Mouse (Mus musculus) kidney, embryonic 16.5 days (tissue): ENCODE measurements at regions not wholly inside any gene's neighbourhood (a gene's known extent, or its start where the extent isn't known, plus 50 kb on each side); places are given as distances from the start of the nearest gene placed in this dataset.

Source experiments
- ATAC-seq: fragments of 200-750 bp; cut with Nextera tagmentation; 2 replicates; pipeline ENCODE4 v1.8.0; 2017; ENCODE audit warnings: moderate TSS enrichment; ENCODE audit not compliant: low FRiP score, low TSS enrichment
- H3K27ac ChIP-seq: fragments of 300-500 bp; sonication (generic); 2 replicates; pipeline ENCODE4 v1.5.1; 2014; ENCODE audit warnings: low read length
- H3K27me3 ChIP-seq: fragments of 300-500 bp; sonication (generic); 2 replicates; pipeline ENCODE4 v1.6.1; 2014; ENCODE audit warnings: low read length, control low read depth, mixed read lengths; ENCODE audit not compliant: insufficient read depth
- H3K36me3 ChIP-seq: fragments of 300-500 bp; sonication (generic); 2 replicates; pipeline ENCODE4 v1.6.1; 2014; ENCODE audit warnings: low read length, control low read depth, mixed read lengths; ENCODE audit not compliant: insufficient read depth
- H3K4me1 ChIP-seq: fragments of 300-500 bp; sonication (generic); 2 replicates; pipeline ENCODE4 v1.6.1; 2014; ENCODE audit warnings: low read length, control low read depth, mixed read lengths; ENCODE audit not compliant: insufficient read depth
- H3K4me2 ChIP-seq: fragments of 300-500 bp; sonication (generic); replicated peaks from 2 replicates; pipeline ENCODE4 v1.6.1; 2014; ENCODE audit warnings: low read depth, low read length
- H3K4me3 ChIP-seq: fragments of 300-500 bp; sonication (generic); 2 replicates; pipeline ENCODE4 v1.5.1; 2014; ENCODE audit warnings: mild to moderate bottlenecking, low read length
- H3K9ac ChIP-seq: fragments of 300-500 bp; sonication (generic); replicated peaks from 2 replicates; pipeline ENCODE4 v1.6.1; 2014; ENCODE audit warnings: low read length
- H3K9me3 ChIP-seq: fragments of 300-500 bp; sonication (generic); 2 replicates; pipeline ENCODE4 v1.6.1; 2016; ENCODE audit warnings: low read length, control low read depth
- WGBS: fragments of 180-500 bp; shearing (Covaris S2); extraction: QIAGEN DNeasy Blood & Tissue Kit; methylation state at CpG from one replicate; pipeline ENCODE4 v1.1.7; 2014; 5-methylcytosine and 5-hydroxymethylcytosine counted together

GRCm38 (mm10) chr1:50622870-50623607, 277.4 kb upstream of the Tmeff2 start:
- Histone ChIP-seq H3K4me1 (no peaks in the 10 kb centered on the region), H3K27me3 (no peaks in the 10 kb centered on the region), H3K9ac (no peak overlapping the region), H3K4me2 (no peak overlapping the region), H3K4me3 (no peak overlapping the region), H3K36me3 (no peaks in the 10 kb centered on the region), H3K27ac (no peak overlapping the region), H3K9me3 (no peaks in the 10 kb centered on the region)
- ATAC-seq = no peak
- WGBS = 72% methylated on average over 5 of the region's 5 CpGs

DNA sequence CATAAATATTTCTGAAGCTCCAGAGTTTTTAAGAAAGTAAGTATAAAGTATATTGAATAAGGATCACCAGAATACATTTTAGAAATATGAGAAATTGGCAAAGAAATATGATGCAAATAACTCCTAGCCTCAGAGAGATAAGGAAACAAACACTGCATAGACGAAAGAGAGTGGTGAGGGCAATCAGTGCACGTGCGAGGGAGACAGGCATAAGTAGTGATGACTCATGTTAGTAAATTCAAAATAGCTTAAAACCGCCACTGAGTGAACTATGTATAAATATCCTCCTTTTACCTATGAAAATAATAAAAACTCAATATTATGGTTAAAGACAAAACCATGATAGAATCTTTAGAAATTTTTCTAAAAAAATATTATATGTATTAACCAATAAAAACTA, 271.4 kb upstream of the Tmeff2 start:
- H3K9ac ChIP-seq = no peak overlapping the region
- H3K4me1 ChIP-seq = no peaks in the 10 kb centered on the region
- no peak overlapping the region for H3K4me3 ChIP-seq
- no peaks in the 10 kb centered on the region for H3K36me3 ChIP-seq
- WGBS = 82% methylated on average over 4 of the region's 4 CpGs
- no peaks in the 10 kb centered on the region for H3K9me3 ChIP-seq
- no peaks in the 10 kb centered on the region for H3K27me3 ChIP-seq
- ATAC-seq = no peak
- H3K4me2 ChIP-seq = no peak overlapping the region
- no peak overlapping the region for H3K27ac ChIP-seq

GRCm38 (mm10) chr1:50629473-50630071, 270.9 kb upstream of the Tmeff2 start:
- ATAC-seq = no peak
- Histone ChIP-seq H3K36me3 (no peaks in the 10 kb centered on the region), H3K9me3 (no peaks in the 10 kb centered on the region), H3K27me3 (no peaks in the 10 kb centered on the region), H3K4me1 (no peaks in the 10 kb centered on the region), H3K4me2 (no peak overlapping the region), H3K27ac (no peak overlapping the region), H3K9ac (no peak overlapping the region), H3K4me3 (no peak overlapping the region)
- WGBS = 65% methylated on average over 3 of the region's 3 CpGs

GRCm38 (mm10) chr1:50637992-50638391, 262.5 kb upstream of the Tmeff2 start:
- Histone ChIP-seq H3K36me3 (no peaks in the 10 kb centered on the region), H3K4me2 (no peak overlapping the region), H3K9me3 (no peaks in the 10 kb centered on the region), H3K27ac (no peak overlapping the region), H3K27me3 (no peaks in the 10 kb centered on the region), H3K9ac (no peak overlapping the region), H3K4me1 (no peaks in the 10 kb centered on the region), H3K4me3 (no peak overlapping the region)
- ATAC-seq = no peak
- 64% methylated on average over 1 of the region's 1 CpGs for WGBS

- no peak overlapping the region for H3K4me3 ChIP-seq
- H3K9ac ChIP-seq = no peak overlapping the region
- no peaks in the 10 kb centered on the region for H3K9me3 ChIP-seq
- no peak overlapping the region for H3K4me2 ChIP-seq
- H3K36me3 ChIP-seq = no peaks in the 10 kb centered on the region
- 79% methylated on average over 2 of the region's 2 CpGs for WGBS
- no peaks in the 10 kb centered on the region for H3K27me3 ChIP-seq
- H3K4me1 ChIP-seq = no peaks in the 10 kb centered on the region
- ATAC-seq = no peak
- H3K27ac ChIP-seq = no peak overlapping the region
Observed at GRCm38 (mm10) chr1:50646931-50647674, 253.3 kb upstream of the Tmeff2 start.

DNA sequence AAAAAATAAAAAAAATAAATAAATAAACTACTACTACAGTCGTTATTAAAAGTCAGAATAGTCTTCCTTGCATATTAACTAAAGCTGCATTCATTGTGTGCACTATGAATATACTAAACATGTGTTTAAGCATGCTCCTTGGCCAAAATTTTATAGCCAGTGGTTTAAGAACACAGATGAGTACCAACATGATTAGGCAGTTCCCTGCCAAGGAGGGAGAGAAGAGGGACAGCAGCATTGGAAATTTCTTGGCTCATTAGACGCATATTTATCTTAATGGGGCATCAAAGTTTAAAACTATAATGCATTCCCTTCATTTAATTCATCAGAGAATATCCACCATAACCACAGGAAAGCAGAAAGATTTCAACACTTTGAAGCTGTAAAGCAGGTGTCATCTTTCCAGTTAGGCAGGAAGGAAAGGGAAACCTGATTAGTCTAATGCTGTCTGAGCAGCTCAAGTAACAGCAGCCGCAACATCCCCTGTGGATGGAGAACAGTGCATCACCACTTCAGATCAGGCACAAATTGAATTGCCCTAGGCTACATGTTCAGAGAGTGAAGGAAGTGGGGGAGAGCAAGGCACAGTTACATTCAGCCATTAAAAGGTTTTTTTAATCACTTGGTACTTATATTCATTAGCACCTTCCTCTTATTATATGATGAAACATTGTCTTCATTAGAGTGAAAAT, 248.3 kb upstream of the Tmeff2 start:
- no peak overlapping the region for H3K4me3 ChIP-seq
- WGBS = 43% methylated on average over 3 of the region's 3 CpGs
- no peaks in the 10 kb centered on the region for H3K9me3 ChIP-seq
- no peak overlapping the region for H3K4me2 ChIP-seq
- ATAC-seq = no peak
- no peak overlapping the region for H3K9ac ChIP-seq
- H3K36me3 ChIP-seq = no peaks in the 10 kb centered on the region
- no peaks in the 10 kb centered on the region for H3K27me3 ChIP-seq
- no peaks in the 10 kb centered on the region for H3K4me1 ChIP-seq
- H3K27ac ChIP-seq = no peak overlapping the region

DNA sequence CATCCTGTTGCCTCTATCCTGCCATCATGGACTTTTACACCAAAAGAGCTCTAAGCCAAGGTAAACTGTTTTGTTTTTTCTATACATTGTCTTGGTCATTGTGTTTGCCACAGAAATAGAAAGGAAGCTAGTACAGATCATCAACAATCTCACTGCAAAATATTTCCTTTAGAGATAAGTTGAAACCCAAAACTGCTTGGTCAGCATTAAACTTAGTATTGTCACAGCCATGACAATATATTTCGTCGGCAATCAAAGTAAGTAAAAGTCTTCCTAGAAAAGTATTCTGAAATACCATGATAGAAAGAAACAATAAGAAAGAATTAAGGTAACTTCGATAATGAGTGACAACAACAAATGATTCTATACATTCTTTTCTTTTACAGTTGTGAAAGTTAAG, 235.3 kb upstream of the Tmeff2 start:
- H3K4me2 ChIP-seq = no peak overlapping the region
- no peak for ATAC-seq
- H3K4me3 ChIP-seq = no peak overlapping the region
- H3K4me1 ChIP-seq = no peaks in the 10 kb centered on the region
- H3K9ac ChIP-seq = no peak overlapping the region
- WGBS = 93% methylated on average over 3 of the region's 3 CpGs
- no peaks in the 10 kb centered on the region for H3K36me3 ChIP-seq
- no peak overlapping the region for H3K27ac ChIP-seq
- H3K9me3 ChIP-seq = no peaks in the 10 kb centered on the region
- H3K27me3 ChIP-seq = no peaks in the 10 kb centered on the region

GRCm38 (mm10) chr1:50682971-50683370, 217.5 kb upstream of the Tmeff2 start:
- H3K9ac ChIP-seq = no peak overlapping the region
- H3K36me3 ChIP-seq = no peaks in the 10 kb centered on the region
- H3K4me2 ChIP-seq = no peak overlapping the region
- no peaks in the 10 kb centered on the region for H3K27me3 ChIP-seq
- ATAC-seq = no peak
- WGBS = 77% methylated on average over 3 of the region's 3 CpGs
- no peak overlapping the region for H3K27ac ChIP-seq
- H3K4me3 ChIP-seq = no peak overlapping the region
- no peaks in the 10 kb centered on the region for H3K4me1 ChIP-seq
- H3K9me3 ChIP-seq = no peaks in the 10 kb centered on the region

- no peak overlapping the region for H3K4me3 ChIP-seq
- 61% methylated on average over 2 of the region's 2 CpGs for WGBS
- no peak overlapping the region for H3K4me2 ChIP-seq
- H3K27me3 ChIP-seq = no peaks in the 10 kb centered on the region
- H3K36me3 ChIP-seq = no peaks in the 10 kb centered on the region
- H3K9ac ChIP-seq = no peak overlapping the region
- no peak overlapping the region for H3K27ac ChIP-seq
- no peak for ATAC-seq
- H3K9me3 ChIP-seq = no peaks in the 10 kb centered on the region
- no peaks in the 10 kb centered on the region for H3K4me1 ChIP-seq
Observed at GRCm38 (mm10) chr1:50685361-50685760, 215.1 kb upstream of the Tmeff2 start.
